Mouse (Mus musculus) forebrain, embryonic 12.5 days (tissue): ENCODE measurements around the gene Smoc1. TPM values are rescaled to one million over a fixed set of nuclear protein-coding genes. Genes with fewer than 3 reads are reported as not detected.

Source experiments
- ATAC-seq: fragments of 200-750 bp; cut with Nextera tagmentation; 2 replicates; pipeline ENCODE4 v1.8.0; 2017; ENCODE audit warnings: moderate TSS enrichment; ENCODE audit not compliant: low FRiP score
- H3K27ac ChIP-seq: fragments of 300-500 bp; sonication (generic); 2 replicates; pipeline ENCODE4 v1.5.1; 2016; ENCODE audit warnings: mild to moderate bottlenecking
- H3K27me3 ChIP-seq: fragments of 300-500 bp; sonication (generic); 2 replicates; pipeline ENCODE4 v1.6.1; 2016; ENCODE audit warnings: mild to moderate bottlenecking
- H3K36me3 ChIP-seq: fragments of 300-500 bp; sonication (generic); replicated peaks from 2 replicates; pipeline ENCODE4 v1.6.1; 2016; ENCODE audit warnings: mild to moderate bottlenecking
- H3K4me1 ChIP-seq: fragments of 300-500 bp; sonication (generic); 2 replicates; pipeline ENCODE4 v1.6.1; 2016
- H3K4me2 ChIP-seq: fragments of 300-500 bp; sonication (generic); 2 replicates; pipeline ENCODE4 v1.6.1; 2016; ENCODE audit warnings: mild to moderate bottlenecking, moderate library complexity
- H3K4me3 ChIP-seq: fragments of 300-500 bp; sonication (generic); replicated peaks from 2 replicates; pipeline ENCODE4 v1.5.1; 2016; ENCODE audit warnings: mild to moderate bottlenecking
- H3K9ac ChIP-seq: fragments of 300-500 bp; sonication (generic); 2 replicates; pipeline ENCODE4 v1.6.1; 2016; ENCODE audit warnings: mild to moderate bottlenecking
- H3K9me3 ChIP-seq: fragments of 300-500 bp; sonication (generic); 2 replicates; pipeline ENCODE4 v1.6.1; 2016
- WGBS: fragments of 180-500 bp; shearing (Covaris S2); methylation state at CpG from one replicate; pipeline ENCODE4 v1.1.7; 2016; 5-methylcytosine and 5-hydroxymethylcytosine counted together
- polyA plus RNA-seq: library from polyadenylated mRNA; unstranded; fragments of >200 nt; fragmentation: Nextera tagmentation; extraction: Ambion mirVana; gene quantifications from 2 replicates; pipeline ENCODE4 v1.2.1, GENCODE M21; 2016

Gene Smoc1
- polyA plus RNA-seq, 1 experiment from 2014 or later: 7.3 TPM

DNA sequence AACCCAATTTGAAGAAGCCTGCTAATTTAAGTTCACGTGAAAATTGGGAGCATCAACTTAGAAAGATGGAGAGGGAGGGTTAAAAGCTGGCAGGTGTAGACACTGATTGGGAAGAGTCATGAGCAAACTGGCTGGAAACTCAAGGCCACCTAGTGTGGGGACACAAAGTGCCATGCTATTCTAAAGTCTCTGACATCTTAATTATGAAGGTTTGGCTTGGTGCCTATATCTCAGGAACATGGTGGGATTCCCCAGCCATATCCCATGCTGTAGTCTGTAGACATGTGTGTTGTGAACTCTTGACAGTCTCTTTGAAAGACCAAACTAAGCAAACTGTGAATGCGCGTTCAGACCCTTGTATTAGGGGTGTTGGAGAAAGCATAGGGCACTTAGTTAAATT is 32.0 kb downstream of the Smoc1 start:
- Histone ChIP-seq H3K27ac (no peak overlapping the region), H3K4me1 (peaks cover 16% of the 10 kb centered on the region), H3K36me3 (no peaks in the 10 kb centered on the region), H3K9me3 (no peaks in the 10 kb centered on the region), H3K27me3 (no peaks in the 10 kb centered on the region), H3K4me2 (no peak overlapping the region), H3K4me3 (no peak overlapping the region), H3K9ac (no peak overlapping the region)
- 97% methylated on average over 3 of the region's 3 CpGs for WGBS
- ATAC-seq: no peak

DNA sequence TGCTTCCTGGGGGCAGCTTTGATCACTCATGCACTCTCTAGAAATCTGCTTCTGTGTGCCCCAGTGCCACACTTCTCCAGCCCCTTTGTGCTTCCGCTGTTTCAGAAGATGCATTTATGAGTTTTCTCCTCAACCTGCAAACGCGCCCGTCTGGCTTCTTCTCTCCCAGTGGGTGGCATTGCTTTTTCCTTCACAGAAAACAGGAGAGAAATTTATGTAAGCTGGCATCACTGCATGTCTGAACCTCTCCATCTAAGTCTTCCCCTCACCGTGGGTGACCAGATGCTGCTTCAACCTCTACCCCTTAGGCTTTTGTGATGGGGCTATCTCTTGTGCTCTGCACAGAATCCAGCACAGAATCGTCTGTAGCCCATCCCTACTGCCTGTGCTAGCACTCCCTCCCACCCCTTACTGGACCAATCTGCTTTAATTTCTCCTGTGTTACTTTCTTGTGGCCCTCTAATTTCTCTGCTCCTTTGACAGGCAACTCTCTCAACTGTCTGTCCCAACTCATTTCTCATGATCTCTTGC is 35.3 kb downstream of the Smoc1 start:
- Histone ChIP-seq H3K4me3 (no peak overlapping the region), H3K4me1 (no peaks in the 10 kb centered on the region), H3K27me3 (no peaks in the 10 kb centered on the region), H3K4me2 (no peak overlapping the region), H3K9me3 (no peaks in the 10 kb centered on the region), H3K9ac (no peak overlapping the region), H3K36me3 (no peaks in the 10 kb centered on the region), H3K27ac (no peak overlapping the region)
- no peak for ATAC-seq
- WGBS: 80% methylated on average over 6 of the region's 6 CpGs

DNA sequence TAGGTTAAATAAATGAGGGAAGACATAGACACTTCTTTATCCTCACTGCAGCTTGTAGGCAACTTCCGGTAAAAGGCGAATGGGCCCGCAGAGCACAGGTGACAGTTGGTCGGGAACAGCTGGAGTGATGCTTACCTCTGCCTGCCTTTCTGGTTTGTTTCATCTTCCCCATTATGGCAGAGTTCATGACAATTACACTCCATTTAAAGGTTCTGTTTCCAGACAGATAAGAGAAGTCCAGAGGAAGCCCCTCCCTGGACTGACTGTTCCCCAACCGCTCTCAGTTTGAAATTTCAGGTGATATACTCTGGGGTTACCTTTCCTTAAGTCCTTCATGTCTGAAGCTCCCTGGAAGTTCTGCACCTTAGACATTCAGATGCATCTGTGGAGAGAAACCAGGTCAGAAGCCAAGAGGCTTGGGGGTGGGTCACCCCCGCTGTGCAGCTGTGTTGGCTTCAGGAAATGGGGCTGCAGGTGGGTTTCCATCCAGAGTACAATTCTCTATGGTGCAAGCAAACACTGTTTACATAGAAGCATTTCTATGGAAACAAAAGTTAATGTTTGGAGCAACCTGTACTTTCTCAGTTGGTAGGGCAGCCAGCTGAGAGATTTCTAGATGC is 36.8 kb downstream of the Smoc1 start:
- Histone ChIP-seq H3K27ac (no peak overlapping the region), H3K27me3 (no peaks in the 10 kb centered on the region), H3K9ac (no peak overlapping the region), H3K4me3 (no peak overlapping the region), H3K9me3 (no peaks in the 10 kb centered on the region), H3K36me3 (no peaks in the 10 kb centered on the region), H3K4me2 (no peak overlapping the region), H3K4me1 (no peaks in the 10 kb centered on the region)
- 85% methylated on average over 6 of the region's 6 CpGs for WGBS
- no peak for ATAC-seq

DNA sequence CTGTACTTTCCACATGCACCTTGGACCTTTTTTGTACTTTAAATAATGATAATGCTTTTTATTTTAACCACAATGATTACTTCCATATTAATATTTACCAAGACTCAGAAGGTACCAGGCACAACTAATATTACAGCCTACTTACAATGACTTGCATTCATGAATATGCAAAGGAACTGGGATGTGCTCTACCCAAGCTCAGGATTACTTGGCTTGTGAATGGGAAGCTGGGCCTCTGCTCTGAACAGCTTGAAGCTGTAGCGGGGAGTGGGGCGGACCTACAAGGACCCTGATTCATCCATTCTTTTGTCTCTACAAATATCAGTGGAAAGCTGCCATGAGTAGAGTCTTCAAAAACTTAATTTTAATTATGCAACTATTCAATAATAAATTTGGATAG is 47.5 kb downstream of the Smoc1 start:
- H3K4me3 ChIP-seq: no peak overlapping the region
- H3K9ac ChIP-seq: no peak overlapping the region
- no peak for ATAC-seq
- peaks cover 4% of the 10 kb centered on the region; the same call in 1 of the 2 replicates for H3K9me3 ChIP-seq
- H3K27me3 ChIP-seq: no peaks in the 10 kb centered on the region
- no peak overlapping the region for H3K4me2 ChIP-seq
- no peak overlapping the region for H3K27ac ChIP-seq
- no peaks in the 10 kb centered on the region for H3K36me3 ChIP-seq
- H3K4me1 ChIP-seq: peaks cover 5% of the 10 kb centered on the region; the same call in 1 of the 2 replicates
- 54% methylated on average over 2 of the region's 2 CpGs for WGBS

DNA sequence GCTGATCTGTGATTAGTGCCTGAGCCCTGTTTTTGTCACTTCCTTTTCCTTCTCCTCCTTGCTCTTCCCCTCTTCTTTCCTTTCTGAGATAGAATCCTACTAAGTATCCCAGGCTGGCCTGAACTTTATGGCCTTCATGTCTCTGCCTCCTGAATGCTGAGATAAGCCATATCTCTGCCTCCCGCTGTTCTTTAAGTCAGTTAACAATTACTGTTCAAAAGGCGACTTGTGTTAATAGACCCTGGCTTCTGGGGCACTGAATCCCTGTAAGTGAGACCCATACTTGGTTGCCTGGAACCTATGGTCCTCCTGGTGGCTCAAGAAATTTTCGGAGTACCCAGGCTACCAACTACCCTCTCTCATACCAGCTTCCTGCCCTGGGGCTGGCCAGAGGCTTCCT is 48.3 kb downstream of the Smoc1 start:
- peaks cover 5% of the 10 kb centered on the region; the same call in 1 of the 2 replicates for H3K9me3 ChIP-seq
- H3K4me2 ChIP-seq: no peak overlapping the region
- H3K4me1 ChIP-seq: peaks cover 5% of the 10 kb centered on the region; the same call in 1 of the 2 replicates
- ATAC-seq: no peak
- 90% methylated on average over 3 of the region's 3 CpGs for WGBS
- no peaks in the 10 kb centered on the region for H3K36me3 ChIP-seq
- H3K9ac ChIP-seq: no peak overlapping the region
- H3K27me3 ChIP-seq: no peaks in the 10 kb centered on the region
- H3K27ac ChIP-seq: no peak overlapping the region
- no peak overlapping the region for H3K4me3 ChIP-seq

DNA sequence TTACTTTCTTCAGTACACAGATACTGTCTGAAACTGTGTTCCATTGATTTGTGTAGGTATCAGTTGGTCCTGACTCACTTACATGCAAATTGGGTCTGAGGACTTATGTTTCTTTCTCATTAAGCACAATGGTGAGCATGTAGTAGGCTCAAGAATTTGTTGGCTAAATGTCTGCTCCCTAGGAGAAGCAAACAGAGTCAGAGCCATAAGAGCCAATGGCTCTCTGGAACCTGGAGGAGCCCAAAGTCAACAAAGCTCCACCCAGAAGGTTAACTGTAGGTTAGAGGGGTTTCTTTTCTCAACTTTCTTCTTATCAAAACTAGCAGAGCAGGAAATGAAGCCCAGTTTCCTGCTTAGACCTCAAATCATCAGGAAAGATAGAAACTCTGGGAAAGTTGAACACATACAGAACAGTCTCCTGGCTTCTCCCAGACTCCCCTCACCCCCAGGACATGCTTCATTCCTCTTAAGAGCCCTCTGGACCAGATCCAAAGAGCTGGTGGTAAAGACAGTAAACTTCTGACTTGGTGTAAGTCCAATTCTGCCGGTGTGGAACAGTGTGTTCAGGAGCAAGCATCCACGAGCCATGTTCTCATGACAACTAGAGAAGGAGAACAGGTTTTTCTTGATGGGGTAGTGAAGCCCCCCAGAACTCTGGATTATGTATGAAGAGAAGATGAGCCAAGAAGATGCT is 51.5 kb downstream of the Smoc1 start:
- Histone ChIP-seq H3K4me3 (no peak overlapping the region), H3K4me2 (no peak overlapping the region), H3K9me3 (peaks cover 5% of the 10 kb centered on the region; the same call in 1 of the 2 replicates), H3K9ac (no peak overlapping the region), H3K27me3 (no peaks in the 10 kb centered on the region), H3K27ac (no peak overlapping the region), H3K36me3 (no peaks in the 10 kb centered on the region), H3K4me1 (peaks cover 5% of the 10 kb centered on the region; the same call in 1 of the 2 replicates)
- WGBS: 92% methylated on average over 2 of the region's 2 CpGs
- no peak for ATAC-seq

DNA sequence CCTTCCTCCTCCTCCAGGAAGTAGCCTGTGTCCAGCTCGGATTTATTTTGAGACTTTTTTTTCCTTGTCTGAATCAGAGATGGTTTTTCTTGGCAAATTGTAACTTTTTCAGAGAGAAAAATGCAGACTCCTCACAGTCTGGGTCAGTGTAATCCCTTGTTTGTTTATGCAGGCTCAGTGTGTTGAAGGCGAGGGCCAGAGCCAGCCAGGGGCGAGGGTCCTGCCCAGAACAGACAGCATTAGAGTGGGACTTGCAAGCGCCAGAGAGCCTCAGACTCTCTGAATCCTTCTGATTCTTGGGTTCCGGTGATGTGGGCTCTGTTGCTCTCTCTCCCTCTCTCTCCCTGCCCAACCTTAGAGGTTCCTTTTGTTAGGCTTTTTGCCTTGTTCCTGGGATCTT is 53.7 kb downstream of the Smoc1 start:
- ATAC-seq: no peak
- Histone ChIP-seq H3K9me3 (peaks cover 5% of the 10 kb centered on the region; the same call in 1 of the 2 replicates), H3K4me1 (peaks cover 5% of the 10 kb centered on the region; the same call in 1 of the 2 replicates), H3K27ac (no peak overlapping the region), H3K4me2 (no peak overlapping the region), H3K4me3 (no peak overlapping the region), H3K9ac (no peak overlapping the region), H3K27me3 (no peaks in the 10 kb centered on the region), H3K36me3 (no peaks in the 10 kb centered on the region)
- 78% methylated on average over 5 of the region's 5 CpGs for WGBS

DNA sequence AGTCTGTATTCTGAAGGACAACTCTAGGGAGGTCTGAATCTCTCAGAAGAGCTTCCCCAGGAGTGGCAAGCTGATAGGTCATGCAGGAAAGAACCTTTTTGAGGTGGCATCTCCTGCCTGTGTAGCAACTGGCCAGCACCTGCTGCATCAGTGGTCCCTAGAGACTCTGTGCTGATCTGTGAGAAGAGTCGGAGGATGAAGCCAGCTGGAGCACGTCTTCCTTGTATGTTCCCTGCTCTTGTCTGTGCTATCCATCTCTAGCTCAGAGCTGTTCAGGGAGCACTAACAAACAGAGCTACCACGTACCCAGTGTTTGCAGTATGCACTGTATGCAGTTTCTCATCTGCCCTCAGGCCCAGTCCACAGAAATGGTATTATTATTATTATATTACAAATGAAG is 54.4 kb downstream of the Smoc1 start:
- WGBS: 84% methylated on average over 3 of the region's 3 CpGs
- no peak overlapping the region for H3K4me3 ChIP-seq
- no peaks in the 10 kb centered on the region for H3K36me3 ChIP-seq
- no peak overlapping the region for H3K9ac ChIP-seq
- peaks cover 5% of the 10 kb centered on the region; the same call in 1 of the 2 replicates for H3K9me3 ChIP-seq
- no peak overlapping the region for H3K4me2 ChIP-seq
- no peak overlapping the region for H3K27ac ChIP-seq
- peaks cover 5% of the 10 kb centered on the region; the same call in 1 of the 2 replicates for H3K4me1 ChIP-seq
- no peaks in the 10 kb centered on the region for H3K27me3 ChIP-seq
- no peak for ATAC-seq

DNA sequence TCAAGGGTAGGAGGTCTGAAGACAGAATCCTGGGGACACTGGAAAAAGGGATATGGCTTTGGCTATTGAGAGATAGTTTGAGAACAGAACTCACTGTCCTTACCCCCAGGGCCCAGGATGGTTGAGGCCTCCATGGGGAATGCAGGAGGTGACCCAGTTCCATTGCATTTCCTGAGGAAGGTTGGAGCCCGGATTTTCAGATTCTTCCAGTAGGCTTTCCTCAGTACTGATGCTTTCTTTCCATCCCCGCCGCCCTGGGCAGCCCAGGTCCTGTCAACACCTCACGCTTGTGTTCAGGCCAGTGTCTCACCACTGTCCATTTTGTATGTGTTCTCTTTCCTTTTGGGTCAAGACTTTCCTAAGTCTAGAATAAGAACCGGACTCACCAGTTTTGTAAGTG is 56.5 kb downstream of the Smoc1 start:
- Histone ChIP-seq H3K4me2 (no peak overlapping the region), H3K4me3 (no peak overlapping the region), H3K27me3 (no peaks in the 10 kb centered on the region), H3K9ac (no peak overlapping the region), H3K4me1 (peaks cover 5% of the 10 kb centered on the region; the same call in 1 of the 2 replicates), H3K27ac (no peak overlapping the region), H3K36me3 (no peaks in the 10 kb centered on the region), H3K9me3 (peaks cover 5% of the 10 kb centered on the region; the same call in 1 of the 2 replicates)
- 90% methylated on average over 5 of the region's 5 CpGs for WGBS
- no peak for ATAC-seq

DNA sequence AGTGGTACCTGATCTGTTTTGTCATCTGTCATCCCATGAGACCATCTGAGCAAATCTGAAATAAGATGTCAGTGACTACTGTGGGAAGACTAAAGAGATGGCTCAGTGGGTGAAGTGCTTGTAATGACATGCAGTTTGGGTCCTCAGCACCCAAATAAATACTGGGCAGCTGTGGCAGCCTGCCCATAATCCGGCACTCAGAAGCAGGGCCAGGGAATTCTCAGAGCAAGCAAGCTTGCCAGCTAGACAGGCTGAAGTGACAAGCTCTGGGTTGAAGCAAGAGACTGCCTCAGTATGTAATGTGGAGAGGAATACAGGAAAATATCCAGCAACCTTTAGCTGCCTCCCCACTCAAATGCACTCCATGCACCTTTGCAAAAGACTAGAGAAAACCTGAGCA is 58.6 kb downstream of the Smoc1 start:
- no peaks in the 10 kb centered on the region for H3K9me3 ChIP-seq
- peaks cover 5% of the 10 kb centered on the region; the same call in 1 of the 2 replicates for H3K4me1 ChIP-seq
- no peak overlapping the region for H3K27ac ChIP-seq
- ATAC-seq: no peak
- H3K27me3 ChIP-seq: no peaks in the 10 kb centered on the region
- no peak overlapping the region for H3K9ac ChIP-seq
- no peak overlapping the region for H3K4me3 ChIP-seq
- 77% methylated on average over 1 of the region's 1 CpGs for WGBS
- H3K4me2 ChIP-seq: no peak overlapping the region
- no peaks in the 10 kb centered on the region for H3K36me3 ChIP-seq

DNA sequence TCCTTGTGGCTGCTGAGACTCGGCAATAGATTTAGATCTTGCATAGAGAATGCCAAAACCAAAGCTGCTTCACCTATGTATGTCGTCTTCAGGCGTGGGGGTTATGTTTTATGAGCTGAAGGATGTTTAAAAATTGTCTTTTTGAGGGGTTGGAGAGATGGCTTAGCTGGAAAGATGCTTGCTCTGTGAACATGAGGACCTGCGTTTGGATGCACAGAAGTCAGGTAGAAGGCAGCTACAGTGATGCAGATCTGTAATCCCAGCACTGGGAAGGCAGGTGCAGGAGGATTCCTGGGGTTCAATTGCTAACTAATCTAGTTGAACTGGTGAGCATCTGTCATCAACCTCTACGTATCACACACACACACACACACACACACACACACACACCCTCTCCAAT is 61.5 kb downstream of the Smoc1 start:
- no peak for ATAC-seq
- Histone ChIP-seq H3K4me2 (no peak overlapping the region), H3K27me3 (no peaks in the 10 kb centered on the region), H3K36me3 (no peaks in the 10 kb centered on the region), H3K9me3 (no peaks in the 10 kb centered on the region), H3K4me1 (peaks cover 5% of the 10 kb centered on the region; the same call in 1 of the 2 replicates), H3K4me3 (no peak overlapping the region), H3K9ac (no peak overlapping the region), H3K27ac (no peak overlapping the region)
- WGBS: 78% methylated on average over 5 of the region's 5 CpGs

DNA sequence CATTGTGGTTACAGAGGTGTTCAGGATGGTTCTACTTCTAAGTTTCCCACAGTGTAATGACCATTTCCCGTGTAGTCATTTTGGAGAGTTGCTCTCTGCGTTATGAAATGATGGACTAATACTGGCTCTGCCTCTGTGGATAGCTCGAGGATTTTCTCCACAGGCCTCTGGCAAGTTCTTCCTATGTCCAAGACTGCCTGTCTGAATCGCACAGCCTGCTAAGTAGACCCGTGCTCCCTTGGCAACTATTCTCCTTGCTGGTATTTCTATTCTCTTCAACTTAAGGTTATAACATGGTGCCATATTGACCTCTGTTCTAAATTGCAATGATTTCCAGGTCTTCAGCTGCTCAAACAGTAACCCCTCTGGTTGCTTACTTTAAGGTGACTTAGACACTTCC is 65.0 kb downstream of the Smoc1 start:
- ATAC-seq: no peak
- Histone ChIP-seq H3K36me3 (no peaks in the 10 kb centered on the region), H3K4me3 (no peak overlapping the region), H3K4me2 (no peak overlapping the region), H3K27ac (no peak overlapping the region), H3K9ac (no peak overlapping the region), H3K4me1 (no peaks in the 10 kb centered on the region), H3K27me3 (no peaks in the 10 kb centered on the region), H3K9me3 (no peaks in the 10 kb centered on the region)
- 85% methylated on average over 5 of the region's 5 CpGs for WGBS
